Mouse (Mus musculus): ENCODE data around the gene Xntrpc. TPM values are rescaled to one million over a fixed set of nuclear protein-coding genes. Genes with fewer than 3 reads are reported as not detected.

Gene Xntrpc
- total RNA-seq (2014; rRNA removed; ENCODE audit: low replicate concordance), result not detected in 2 replicates
- polyA plus RNA-seq (2015; fragmentation: Nextera tagmentation; extraction: Ambion mirVana), result 0.25 and 0.31 TPM in 2 replicates

DNA sequence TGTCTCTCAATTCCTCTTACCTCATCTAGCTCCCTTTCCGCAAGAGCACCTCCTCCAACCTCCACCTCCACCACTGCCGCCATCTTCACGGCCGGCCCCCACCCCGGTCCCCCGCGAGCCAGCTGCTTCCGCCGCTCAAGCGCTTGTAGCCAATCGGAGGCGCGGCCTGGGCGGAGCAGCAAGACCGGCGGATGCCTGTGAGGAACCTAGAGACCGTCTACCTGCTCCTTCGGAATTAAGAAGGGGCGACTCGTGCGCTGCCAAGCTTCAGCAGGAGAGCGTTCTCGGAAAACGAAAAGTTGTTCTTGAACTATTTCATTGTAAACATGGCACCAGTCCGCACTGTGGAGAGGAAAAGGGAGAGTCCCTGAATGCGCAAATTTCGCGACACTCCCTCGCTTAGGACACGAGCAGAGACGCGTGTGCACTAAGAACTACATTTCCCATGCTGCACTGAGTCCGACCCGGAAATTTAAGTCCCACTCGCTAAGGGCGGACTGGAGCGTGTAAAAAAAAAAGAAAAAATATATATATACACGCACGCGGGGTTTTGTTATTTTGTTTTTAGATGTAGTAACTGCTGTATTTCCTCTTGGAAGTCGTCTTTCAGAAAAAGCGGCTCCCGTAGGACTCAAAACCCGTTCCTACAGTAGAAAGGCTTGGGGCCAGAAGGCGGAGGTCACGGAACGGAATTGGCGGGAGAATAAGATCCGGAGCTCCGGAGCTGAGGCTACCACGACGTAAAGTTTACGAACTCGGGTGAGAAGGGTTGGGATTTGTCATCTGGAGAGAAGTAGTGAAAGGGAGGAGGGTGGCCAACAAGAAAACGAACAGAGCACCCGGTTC, at the start of gene Xntrpc, which contains the start of the genes Rnf121 and Xndc1:
Xntrpc (plus strand) TSS at position 668 of the 846 bp plus-strand sequence.
Rnf121 (minus strand) TSS at position 424 of the 846 bp plus-strand sequence.
Xndc1 (plus strand) TSS at position 466 of the 846 bp plus-strand sequence.
- H3K4me1 ChIP-seq (ENCODE audit: control insufficient read depth, insufficient read depth), result peaks cover 17% of the 10 kb centered on the region
- H3K27me3 ChIP-seq (ENCODE audit: control insufficient read depth, insufficient read depth, low read length), result no peaks in the 10 kb centered on the region
- WGBS, result under 1% methylated on average over 56 of the region's 56 CpGs
- peak within 1 kb of the TSS; percentile 78 for H3K4me2 ChIP-seq (ENCODE audit: low read depth, low read length)
- H3K9ac ChIP-seq (replicated peaks; ENCODE audit: low read depth, low read length), result peak within 1 kb of the TSS; percentile 63
- DNase-seq (ENCODE audit: low spot score) (peak; percentile 94), ATAC-seq (ENCODE audit: insufficient read depth, low read depth) (peak; percentile 98)
- H3K9me3 ChIP-seq (replicated peaks; ENCODE audit: control insufficient read depth, low read length), result no peaks in the 10 kb centered on the region
- peak within 1 kb of the TSS; percentile 76 for H3K4me3 ChIP-seq (ENCODE audit: low read depth, low read length)
- 0 out of 2 replicates have a peak, but pooled peaks cover 7% of the 10 kb centered on the region for H3K36me3 ChIP-seq (replicated peaks; ENCODE audit: control insufficient read depth, insufficient read depth, low read length)
- peak within 1 kb of the TSS; percentile 77 for H3K27ac ChIP-seq (ENCODE audit: low read depth)
- TF ChIP-seq CTCF (IDR thresholded peaks at IDR 0.05; ENCODE audit: low read depth) (no peak), EP300 (IDR thresholded peaks at IDR 0.05; ENCODE audit: low read depth) (peak; percentile 70; the same call in 1 of the 2 replicates)

DNA sequence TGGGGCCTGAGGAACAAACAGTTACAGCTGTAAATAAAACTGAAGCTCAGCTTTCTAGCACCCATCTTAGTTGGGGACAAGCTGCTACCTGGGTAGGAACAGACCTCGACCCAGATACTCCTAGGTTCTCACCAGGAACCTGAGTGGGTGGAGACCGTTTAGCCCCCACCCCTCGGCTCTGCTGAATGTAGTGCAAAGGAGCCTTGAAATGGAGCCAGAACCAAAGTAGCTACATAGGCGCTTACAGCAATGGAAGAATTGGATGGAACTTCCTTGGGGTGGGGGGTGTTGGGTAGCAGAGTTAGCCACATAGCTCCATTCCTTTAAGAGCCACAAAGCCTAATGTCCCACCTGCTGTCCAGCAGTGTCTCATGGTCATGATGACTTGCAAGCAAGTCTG, 48.6 kb upstream of the Xntrpc start:
- Histone ChIP-seq H3K36me3 (replicated peaks; ENCODE audit: control insufficient read depth, insufficient read depth, low read length) (peaks cover 51% of the 10 kb centered on the region), H3K27ac (ENCODE audit: low read depth) (peak overlapping the region; percentile 78; the same call in 1 of the 2 replicates), H3K4me3 (ENCODE audit: low read depth, low read length) (peak overlapping the region; percentile 4; the same call in 1 of the 2 replicates), H3K9ac (replicated peaks; ENCODE audit: low read depth, low read length) (no peak overlapping the region), H3K9me3 (replicated peaks; ENCODE audit: control insufficient read depth, low read length) (no peaks in the 10 kb centered on the region), H3K4me1 (ENCODE audit: control insufficient read depth, insufficient read depth) (peaks cover 15% of the 10 kb centered on the region; the same call in 1 of the 2 replicates), H3K27me3 (ENCODE audit: control insufficient read depth, insufficient read depth, low read length) (no peaks in the 10 kb centered on the region), H3K4me2 (ENCODE audit: low read depth, low read length) (peak overlapping the region; percentile 41)
- TF ChIP-seq EP300 (IDR thresholded peaks at IDR 0.05; ENCODE audit: low read depth) (no peak), CTCF (IDR thresholded peaks at IDR 0.05; ENCODE audit: low read depth) (no peak)
- DNase-seq (ENCODE audit: low spot score), result no peak
- ATAC-seq (ENCODE audit: insufficient read depth, low read depth), result no peak
- WGBS, result 76% methylated on average over 4 of the region's 4 CpGs

DNA sequence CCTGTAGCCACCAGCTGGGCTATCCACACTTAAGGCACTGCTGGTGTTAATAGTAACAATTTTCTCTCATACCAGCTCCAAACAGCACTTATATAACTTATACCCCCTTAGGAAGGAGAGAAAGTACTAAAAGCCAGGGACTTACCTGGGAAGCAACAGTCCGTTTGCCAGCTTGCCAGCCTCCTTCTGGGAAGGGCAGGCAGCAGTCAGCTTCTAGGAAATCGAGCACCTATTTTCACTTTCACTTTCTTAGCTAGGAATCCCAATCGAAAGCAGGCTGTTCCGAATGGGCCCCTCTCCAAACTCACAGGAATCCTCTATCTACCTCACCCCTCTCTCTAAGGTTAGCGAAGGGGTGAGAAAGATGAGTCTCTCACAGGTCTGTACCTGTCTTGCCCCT, 48.1 kb upstream of the Xntrpc start:
- no peak for TF ChIP-seq CTCF (IDR thresholded peaks at IDR 0.05; ENCODE audit: low read depth)
- TF ChIP-seq EP300 (IDR thresholded peaks at IDR 0.05; ENCODE audit: low read depth), result no peak
- Histone ChIP-seq H3K9ac (replicated peaks; ENCODE audit: low read depth, low read length) (no peak overlapping the region), H3K27ac (ENCODE audit: low read depth) (peak overlapping the region; percentile 78), H3K27me3 (ENCODE audit: control insufficient read depth, insufficient read depth, low read length) (no peaks in the 10 kb centered on the region), H3K9me3 (replicated peaks; ENCODE audit: control insufficient read depth, low read length) (no peaks in the 10 kb centered on the region), H3K36me3 (replicated peaks; ENCODE audit: control insufficient read depth, insufficient read depth, low read length) (peaks cover 51% of the 10 kb centered on the region), H3K4me1 (ENCODE audit: control insufficient read depth, insufficient read depth) (peaks cover 15% of the 10 kb centered on the region; the same call in 1 of the 2 replicates), H3K4me3 (ENCODE audit: low read depth, low read length) (peak overlapping the region; percentile 4; the same call in 1 of the 2 replicates), H3K4me2 (ENCODE audit: low read depth, low read length) (peak overlapping the region; percentile 41)
- DNase-seq (ENCODE audit: low spot score) (peak; percentile 29), ATAC-seq (ENCODE audit: insufficient read depth, low read depth) (no peak)
- WGBS, result 57% methylated on average over 5 of the region's 5 CpGs

- H3K4me1 ChIP-seq (ENCODE audit: control insufficient read depth, insufficient read depth), result peaks cover 15% of the 10 kb centered on the region; the same call in 1 of the 2 replicates
- H3K4me2 ChIP-seq (ENCODE audit: low read depth, low read length), result peak overlapping the region; percentile 41
- TF ChIP-seq CTCF (IDR thresholded peaks at IDR 0.05; ENCODE audit: low read depth), result no peak
- no peak for TF ChIP-seq EP300 (IDR thresholded peaks at IDR 0.05; ENCODE audit: low read depth)
- H3K27ac ChIP-seq (ENCODE audit: low read depth), result peak overlapping the region; percentile 78
- no peaks in the 10 kb centered on the region for H3K9me3 ChIP-seq (replicated peaks; ENCODE audit: control insufficient read depth, low read length)
- H3K36me3 ChIP-seq (replicated peaks; ENCODE audit: control insufficient read depth, insufficient read depth, low read length), result peaks cover 51% of the 10 kb centered on the region
- DNase-seq (ENCODE audit: low spot score) (no peak), ATAC-seq (ENCODE audit: insufficient read depth, low read depth) (peak; percentile 52)
- 31% methylated on average over 7 of the region's 7 CpGs for WGBS
- 0 out of 2 replicates have a peak overlapping the region, but pooled peaks have one; percentile 9 for H3K9ac ChIP-seq (replicated peaks; ENCODE audit: low read depth, low read length)
- H3K27me3 ChIP-seq (ENCODE audit: control insufficient read depth, insufficient read depth, low read length), result no peaks in the 10 kb centered on the region
- H3K4me3 ChIP-seq (ENCODE audit: low read depth, low read length), result 0 out of 2 replicates have a peak overlapping the region, but pooled peaks have one; percentile 3
Measured at GRCm38 (mm10) chr7:102018034-102018433, 47.5 kb upstream of the Xntrpc start.

DNA sequence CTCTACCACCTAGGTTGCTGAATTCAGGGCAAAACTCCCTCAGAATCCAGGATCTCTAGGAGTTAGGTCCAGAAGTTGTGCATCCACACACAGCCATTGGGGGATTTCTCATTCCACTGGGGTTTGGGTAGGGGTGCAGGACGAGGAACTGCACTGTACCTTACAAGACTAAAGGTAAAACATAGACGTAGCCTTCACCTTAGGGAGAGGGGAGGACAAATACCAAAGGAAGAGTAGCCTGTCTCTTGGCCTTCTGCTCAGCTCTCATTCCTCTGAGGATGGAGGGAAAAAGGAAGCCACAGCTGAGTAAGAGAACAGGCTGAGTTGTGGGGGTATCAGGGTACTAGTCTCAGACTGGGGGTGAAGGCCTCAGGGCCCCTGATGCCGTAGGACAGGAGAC, 46.9 kb upstream of the Xntrpc start, which contains the start of gene Il18bp:
Il18bp (minus strand) TSS at position 101 of the 400 bp plus-strand sequence.
- no peak for ATAC-seq (ENCODE audit: insufficient read depth, low read depth)
- H3K4me1 ChIP-seq (ENCODE audit: control insufficient read depth, insufficient read depth), result peaks cover 15% of the 10 kb centered on the region; the same call in 1 of the 2 replicates
- DNase-seq (ENCODE audit: low spot score), result no peak
- H3K4me2 ChIP-seq (ENCODE audit: low read depth, low read length), result peak within 1 kb of the TSS; percentile 41
- 0 out of 2 replicates have a peak within 1 kb of the TSS, but pooled peaks have one; percentile 9 for H3K9ac ChIP-seq (replicated peaks; ENCODE audit: low read depth, low read length)
- TF ChIP-seq EP300 (IDR thresholded peaks at IDR 0.05; ENCODE audit: low read depth), result no peak
- no peak for TF ChIP-seq CTCF (IDR thresholded peaks at IDR 0.05; ENCODE audit: low read depth)
- peak within 1 kb of the TSS; percentile 78 for H3K27ac ChIP-seq (ENCODE audit: low read depth)
- no peaks in the 10 kb centered on the region for H3K27me3 ChIP-seq (ENCODE audit: control insufficient read depth, insufficient read depth, low read length)
- H3K4me3 ChIP-seq (ENCODE audit: low read depth, low read length), result peak within 1 kb of the TSS; percentile 4; the same call in 1 of the 2 replicates
- WGBS, result 88% methylated on average over 3 of the region's 3 CpGs
- H3K9me3 ChIP-seq (replicated peaks; ENCODE audit: control insufficient read depth, low read length), result no peaks in the 10 kb centered on the region
- peaks cover 51% of the 10 kb centered on the region for H3K36me3 ChIP-seq (replicated peaks; ENCODE audit: control insufficient read depth, insufficient read depth, low read length)
